Mouse (Mus musculus): Measurements from ENCODE around the gene Fhit.

The Fhit gene

GRCm38 (mm10) chr14:10367783-10368680, 793.8 kb downstream of the Fhit start:
- DNase-seq (ENCODE audit: extremely low read depth, low read depth, low spot score): peak; percentile 93

- no peak for DNase-seq (ENCODE audit: extremely low read depth, low read depth, low spot score)
These were observed 795.0 kb downstream of the Fhit start for GRCm38 (mm10) chr14:10366808-10367207.

GRCm38 (mm10) chr14:10364281-10364680, 797.6 kb downstream of the Fhit start:
- DNase-seq (ENCODE audit: extremely low read depth, low read depth, low spot score): peak; percentile 84

GRCm38 (mm10) chr14:10363306-10363705, 798.5 kb downstream of the Fhit start:
- no peak for DNase-seq (ENCODE audit: extremely low read depth, low read depth, low spot score)

GRCm38 (mm10) chr14:10345905-10346304, 815.9 kb downstream of the Fhit start:
- no peak for DNase-seq (ENCODE audit: extremely low read depth, low read depth, low spot score)

- no peak for DNase-seq (ENCODE audit: extremely low read depth, low read depth, low spot score)
These were observed 817.8 kb downstream of the Fhit start for GRCm38 (mm10) chr14:10344064-10344463.

GRCm38 (mm10) chr14:10316764-10317163, 845.1 kb downstream of the Fhit start:
- DNase-seq (ENCODE audit: extremely low read depth, low read depth, low spot score): no peak

GRCm38 (mm10) chr14:10312190-10312589, 849.6 kb downstream of the Fhit start:
- DNase-seq (ENCODE audit: extremely low read depth, low read depth, low spot score): no peak

GRCm38 (mm10) chr14:10305286-10305685, 856.5 kb downstream of the Fhit start:
- DNase-seq (ENCODE audit: extremely low read depth, low read depth, low spot score): no peak

GRCm38 (mm10) chr14:10301497-10301896, 860.3 kb downstream of the Fhit start:
- DNase-seq (ENCODE audit: extremely low read depth, low read depth, low spot score): no peak

GRCm38 (mm10) chr14:10300914-10301313, 860.9 kb downstream of the Fhit start:
- no peak for DNase-seq (ENCODE audit: extremely low read depth, low read depth, low spot score)

- DNase-seq (ENCODE audit: extremely low read depth, low read depth, low spot score): no peak
These were observed 862.8 kb downstream of the Fhit start for GRCm38 (mm10) chr14:10299030-10299429.

GRCm38 (mm10) chr14:10289043-10289442, 872.8 kb downstream of the Fhit start:
- DNase-seq (ENCODE audit: extremely low read depth, low read depth, low spot score): no peak

- no peak for DNase-seq (ENCODE audit: extremely low read depth, low read depth, low spot score)
These were observed 875.8 kb downstream of the Fhit start for GRCm38 (mm10) chr14:10286027-10286426.

- no peak for DNase-seq (ENCODE audit: extremely low read depth, low read depth, low spot score)
These were observed 933.1 kb downstream of the Fhit start for GRCm38 (mm10) chr14:10228708-10229107.

GRCm38 (mm10) chr14:10221847-10222246, 940.0 kb downstream of the Fhit start:
- DNase-seq (ENCODE audit: extremely low read depth, low read depth, low spot score): no peak

GRCm38 (mm10) chr14:10213216-10213615, 948.6 kb downstream of the Fhit start:
- DNase-seq (ENCODE audit: extremely low read depth, low read depth, low spot score): no peak

- DNase-seq (ENCODE audit: extremely low read depth, low read depth, low spot score): no peak
These were observed 950.7 kb downstream of the Fhit start for GRCm38 (mm10) chr14:10211184-10211583.

GRCm38 (mm10) chr14:10209007-10209406, 952.8 kb downstream of the Fhit start:
- DNase-seq (ENCODE audit: extremely low read depth, low read depth, low spot score): no peak

GRCm38 (mm10) chr14:10205699-10206098, 956.1 kb downstream of the Fhit start:
- DNase-seq (ENCODE audit: extremely low read depth, low read depth, low spot score): no peak

- DNase-seq (ENCODE audit: extremely low read depth, low read depth, low spot score): no peak
These were observed 956.5 kb downstream of the Fhit start for GRCm38 (mm10) chr14:10205290-10205689.

- no peak for DNase-seq (ENCODE audit: extremely low read depth, low read depth, low spot score)
These were observed 967.7 kb downstream of the Fhit start for GRCm38 (mm10) chr14:10194130-10194529.

- no peak for DNase-seq (ENCODE audit: extremely low read depth, low read depth, low spot score)
These were observed 990.1 kb downstream of the Fhit start for GRCm38 (mm10) chr14:10171761-10172160.

Measured in fat pad, adult 2 months (tissue).